Mouse (Mus musculus) telencephalon, adult 2 months (tissue): ENCODE measurements around the gene Fasl.

Experiments
- DNase-seq: peaks from one replicate; pipeline ENCODE4 v3.0.0-alpha.2; 2011; ENCODE audit warnings: low read depth, low spot score

Fasl gene

DNA sequence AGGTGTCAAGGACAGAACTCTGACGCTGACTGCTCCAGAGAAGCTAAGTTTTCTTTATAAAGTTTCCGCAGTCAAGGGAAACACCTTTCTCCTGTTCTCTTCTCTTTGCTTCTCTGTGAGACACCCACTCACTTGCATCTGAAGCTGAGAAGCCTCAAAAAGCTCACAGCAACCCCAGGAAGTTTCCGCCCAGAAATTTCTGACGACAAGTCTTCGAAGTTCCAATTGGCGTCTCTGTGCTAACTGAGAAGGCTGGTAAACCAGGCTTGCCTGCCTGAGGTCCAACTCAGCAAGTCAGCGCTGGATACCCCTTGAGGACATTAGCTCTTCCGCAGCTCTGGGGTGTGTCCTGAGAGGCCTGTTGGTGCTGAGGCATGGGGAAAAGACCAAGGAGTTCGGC is at the start of gene Fasl:
Gene Fasl, minus strand, starts transcription at position 157 of the 400 bp plus-strand sequence.
- DNase-seq = no peak

DNA sequence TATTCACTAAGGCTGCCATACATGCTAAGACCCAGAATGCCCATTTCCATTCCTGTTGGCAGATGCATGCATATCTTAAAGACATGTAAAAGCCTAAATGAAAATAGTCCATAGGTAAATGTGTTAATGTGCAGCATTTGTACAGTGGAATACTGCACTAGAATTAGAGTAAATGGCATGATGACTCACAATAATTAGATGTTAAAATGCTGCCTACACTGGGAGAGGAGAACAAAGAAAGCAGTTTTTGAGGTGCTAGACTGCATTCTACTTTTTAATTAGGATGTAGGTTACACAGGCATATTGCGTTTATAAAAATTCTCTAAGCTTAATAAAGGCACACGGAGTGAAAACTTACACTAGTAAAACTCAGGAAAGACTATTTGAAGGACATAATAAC is 38.4 kb upstream of the Fasl start:
- peak; percentile 15 for DNase-seq

DNA sequence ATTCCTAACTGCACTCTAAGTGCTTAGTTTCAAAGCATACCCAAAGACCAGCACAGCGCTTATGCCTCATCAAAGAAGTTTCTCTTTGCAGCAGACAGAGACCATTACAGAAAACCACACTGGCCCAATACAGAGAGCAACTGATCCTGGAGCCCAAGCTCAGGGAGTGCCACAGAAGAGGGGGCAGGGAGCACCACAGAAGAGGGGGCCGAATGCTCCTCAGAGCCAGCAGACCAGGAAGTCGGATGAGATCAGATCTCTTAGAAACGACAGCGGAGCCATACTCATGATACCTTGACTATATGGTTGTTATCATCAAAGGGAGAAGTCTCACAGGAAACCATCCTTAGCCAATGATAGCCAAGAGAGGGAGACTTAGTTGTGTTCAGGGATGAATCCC is 21.1 kb upstream of the Fasl start:
- no peak for DNase-seq

DNA sequence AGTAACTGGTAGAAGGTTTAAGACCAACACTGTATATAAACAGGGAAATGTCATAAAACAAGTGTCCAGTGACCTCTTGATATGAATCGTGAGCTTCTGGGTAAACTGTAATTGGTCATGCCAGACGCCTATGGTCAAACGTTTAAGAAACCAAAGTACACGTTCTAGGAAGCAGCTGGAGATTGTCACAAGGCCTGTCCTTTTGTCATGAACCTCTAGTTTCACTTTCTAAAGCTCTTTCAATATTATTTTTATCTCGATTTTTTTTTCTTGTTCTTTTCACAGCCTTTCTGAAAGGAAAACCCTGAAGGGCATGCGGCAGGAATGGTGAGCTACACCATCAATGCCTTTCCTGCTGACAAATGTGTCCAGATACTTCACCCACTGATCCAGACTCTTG is 20.7 kb upstream of the Fasl start:
- no peak for DNase-seq

GRCm38 (mm10) chr1:161804541-161804971 is 16.3 kb upstream of the Fasl start:
- no peak for DNase-seq

- DNase-seq = no peak
These were observed 13.0 kb upstream of the Fasl start for GRCm38 (mm10) chr1:161801321-161801720.

GRCm38 (mm10) chr1:161800256-161800655 is 12.0 kb upstream of the Fasl start:
- DNase-seq = no peak

DNA sequence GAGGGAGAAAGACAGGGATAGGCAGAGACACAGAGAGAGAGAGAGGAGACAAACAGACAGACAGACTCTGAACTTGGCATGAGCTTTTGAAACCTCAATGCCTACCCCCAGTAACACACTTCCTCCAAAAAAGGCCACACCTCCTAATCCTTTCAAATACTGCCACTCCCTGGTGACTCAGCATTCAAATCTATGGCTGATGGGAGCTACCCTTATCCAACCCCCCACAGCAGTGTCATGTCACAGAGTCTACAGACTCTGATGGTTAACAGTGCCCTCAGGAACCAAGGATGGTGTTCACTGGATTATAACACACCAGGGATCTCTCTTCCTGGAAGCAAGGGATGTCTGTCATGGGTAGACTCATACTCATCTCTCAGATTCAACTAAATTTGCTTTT is 11.5 kb upstream of the Fasl start:
- no peak for DNase-seq

DNA sequence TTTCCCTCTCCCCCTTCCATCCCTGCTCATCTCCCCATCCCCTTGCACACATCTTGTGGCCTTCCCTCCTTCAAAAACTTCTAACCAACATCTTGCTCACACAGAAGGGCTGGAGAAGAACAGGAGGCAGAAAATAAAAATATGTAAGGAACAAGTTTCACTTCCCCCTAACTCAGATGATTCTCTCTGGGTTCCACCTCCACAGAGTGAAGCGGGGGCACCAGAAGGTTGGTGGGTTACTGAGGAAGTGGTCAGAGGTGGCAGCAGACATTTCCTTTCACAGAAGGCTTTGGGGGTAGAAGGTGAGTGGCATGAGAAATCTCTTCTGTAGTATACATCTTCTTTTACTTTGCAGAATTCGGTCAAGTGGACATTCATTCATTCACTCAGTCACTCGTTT is 10.6 kb upstream of the Fasl start:
- DNase-seq = no peak

- no peak for DNase-seq
These were observed 6.3 kb upstream of the Fasl start for GRCm38 (mm10) chr1:161794447-161795211.

DNA sequence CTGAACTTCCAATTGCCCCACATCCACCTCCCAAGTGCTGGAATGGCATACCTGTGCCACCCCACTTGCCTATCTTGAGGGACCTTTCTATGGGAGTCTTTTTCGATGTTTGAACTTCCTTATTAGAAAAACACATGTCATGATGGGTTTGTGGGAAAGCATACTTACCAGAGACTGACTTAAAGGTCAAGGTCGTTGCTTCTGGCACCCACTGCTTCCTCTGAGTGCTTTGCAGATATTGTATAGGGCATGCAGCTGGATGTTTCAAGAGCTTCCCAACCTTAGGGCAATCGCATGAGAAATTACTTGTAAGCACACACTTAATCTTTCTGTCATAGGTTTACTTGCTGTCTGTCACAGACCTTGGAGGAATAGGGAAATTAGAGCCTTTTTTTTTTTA is 5.0 kb upstream of the Fasl start:
- DNase-seq = no peak

GRCm38 (mm10) chr1:161792687-161792969 is 4.3 kb upstream of the Fasl start:
- DNase-seq = no peak

GRCm38 (mm10) chr1:161791854-161792686 is 3.8 kb upstream of the Fasl start:
- DNase-seq = no peak

DNA sequence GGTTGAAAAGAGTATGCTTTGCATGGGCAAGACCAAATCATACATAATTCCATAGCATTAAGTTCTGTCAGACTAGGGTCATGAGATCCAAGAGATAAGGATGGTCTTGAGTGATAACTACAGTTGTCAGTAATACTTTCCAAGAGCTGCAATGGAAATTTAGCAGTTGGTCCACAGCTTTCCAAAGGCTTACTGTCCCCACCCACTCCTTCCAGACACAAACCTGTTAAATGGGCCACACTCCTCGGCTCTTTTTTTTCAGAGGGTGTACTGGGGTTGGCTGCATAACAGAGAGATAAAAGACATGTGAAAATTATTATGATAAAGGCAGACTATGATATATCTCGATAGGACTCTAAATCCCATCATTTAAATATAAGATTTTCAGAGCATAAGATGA is 5.6 kb downstream of the Fasl start:
- no peak for DNase-seq

GRCm38 (mm10) chr1:161781594-161781993 is 6.7 kb downstream of the Fasl start:
- no peak for DNase-seq

GRCm38 (mm10) chr1:161779057-161779456 is 9.2 kb downstream of the Fasl start:
- DNase-seq = no peak

DNA sequence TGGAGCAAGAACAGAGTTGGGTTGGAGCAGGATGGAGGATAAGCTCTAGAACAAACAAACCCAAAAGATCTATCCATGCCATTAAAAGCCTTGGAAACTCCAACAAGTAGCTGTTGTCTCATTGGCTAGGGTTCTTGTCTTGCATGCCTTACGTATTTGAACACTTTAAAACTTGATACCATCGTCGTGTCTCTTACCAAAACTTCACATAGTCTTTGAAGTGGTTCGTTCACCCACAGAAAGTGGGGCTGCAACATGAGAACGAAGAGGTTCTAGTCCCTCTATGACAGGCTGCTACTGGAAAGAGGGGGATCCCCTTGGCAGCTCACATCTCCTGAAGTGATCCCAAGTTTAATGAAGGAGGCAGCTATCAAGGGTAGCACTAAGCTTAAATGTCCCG is 13.1 kb downstream of the Fasl start:
- no peak for DNase-seq

DNA sequence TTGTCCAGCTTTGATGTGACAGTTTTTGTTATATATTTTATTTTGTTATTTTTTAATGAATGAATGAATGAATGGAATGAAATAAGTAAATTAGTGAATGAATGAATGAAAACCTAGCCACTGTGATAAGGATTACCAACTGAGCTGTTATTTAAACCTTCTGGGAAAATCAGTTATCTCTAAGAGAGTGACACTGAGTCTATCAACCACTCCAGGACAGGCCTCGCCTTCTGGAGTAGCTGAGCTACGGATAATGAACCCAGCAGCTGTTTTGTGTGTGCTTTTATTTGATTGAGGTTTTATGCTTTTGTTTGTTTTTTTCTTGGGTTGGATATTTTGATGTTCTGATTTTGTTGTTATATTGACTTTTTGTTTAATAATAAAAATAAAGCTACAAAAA is 17.0 kb downstream of the Fasl start:
- DNase-seq = no peak

DNA sequence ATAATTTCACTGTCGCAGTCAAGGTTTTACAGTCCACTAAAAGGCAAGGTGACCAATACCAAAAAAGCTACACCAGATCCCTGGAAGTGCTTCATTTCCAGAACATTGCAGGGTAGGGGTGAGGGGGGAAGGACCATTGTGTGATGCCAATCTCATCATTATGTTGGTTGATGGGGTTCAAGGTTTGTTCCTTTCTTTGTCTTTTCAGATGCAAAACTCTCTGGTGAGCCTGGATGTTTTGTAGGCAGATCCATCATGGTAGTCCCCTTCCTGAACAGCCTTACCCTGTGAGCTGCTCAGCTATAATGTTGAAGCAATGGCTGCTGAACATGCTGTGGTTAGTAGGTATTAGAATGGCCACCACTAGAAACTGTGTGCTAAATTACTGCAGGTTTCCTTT is 19.0 kb downstream of the Fasl start:
- DNase-seq = no peak

DNA sequence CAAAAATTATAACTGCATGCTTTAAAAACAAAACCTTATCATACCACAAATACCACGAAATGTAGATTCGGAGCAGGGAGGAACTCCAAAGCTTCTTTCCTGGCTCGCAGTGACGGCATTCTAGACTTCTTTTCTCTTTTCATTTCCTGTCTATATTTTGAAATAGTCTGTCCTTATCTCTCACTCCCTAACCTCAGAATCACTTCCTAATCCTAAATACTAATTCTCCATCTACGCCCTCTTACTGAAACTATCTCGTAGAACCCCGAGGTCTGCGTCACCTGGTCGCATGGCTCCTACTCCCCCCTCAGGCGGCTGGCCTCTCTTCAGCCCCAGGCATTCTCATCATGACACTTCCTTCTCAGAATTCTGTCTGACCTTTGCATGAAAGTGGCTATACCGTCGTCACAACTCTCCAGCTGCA is 21.2 kb downstream of the Fasl start:
- DNase-seq = no peak

GRCm38 (mm10) chr1:161766656-161767055 is 21.6 kb downstream of the Fasl start:
- DNase-seq = no peak

- no peak for DNase-seq
These were observed 22.4 kb downstream of the Fasl start for GRCm38 (mm10) chr1:161765932-161766331.

DNA sequence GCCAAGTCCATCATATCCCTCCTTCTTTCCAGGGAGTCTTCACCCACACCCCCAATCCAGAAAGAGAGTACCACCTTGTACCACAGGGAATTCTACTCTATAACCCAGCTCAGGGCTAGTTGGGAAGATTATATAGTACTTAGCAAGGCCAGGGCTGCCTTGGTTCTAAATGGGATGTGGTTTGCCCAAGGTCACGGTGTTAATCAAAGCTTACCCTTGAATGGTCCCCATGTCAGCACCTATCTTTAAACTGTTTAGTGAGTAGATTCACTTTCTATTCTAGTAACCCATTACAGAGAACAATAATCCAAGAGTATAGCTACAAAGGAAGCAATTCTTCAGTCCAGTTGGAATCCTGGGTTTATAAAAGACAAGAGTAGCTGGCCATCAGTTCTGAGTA is 23.3 kb downstream of the Fasl start:
- DNase-seq = no peak
